In genomic region chr7:133223948-133224652, GRCm38 (mm10) we compare ENCODE assay signal across 28 mouse cellular contexts.
DNase-seq lines count a peak whose midpoint lies in the region; ATAC-seq lines count a peak whose summit lies in the region.
"Had no signal": no experiment of that assay in that cellular context is flagged by ENCODE, and none has a peak within 500 bp of the region (broad histone marks: within the 10 kb centered on the region; RNA-seq: fewer than 3 reads in every experiment).

No protein-coding gene starts in this region.

- 36% methylated on average over 19 of the region's 19 CpGs for WGBS in forebrain, embryonic 13.5 days
- WGBS in forebrain, embryonic 11.5 days, result 67% methylated on average over 19 of the region's 19 CpGs
- 65% methylated on average over 19 of the region's 19 CpGs for WGBS in midbrain, embryonic 13.5 days
- 90% methylated on average over 19 of the region's 19 CpGs for WGBS in midbrain, embryonic 11.5 days
- WGBS in forebrain, embryonic 16.5 days, result 14% methylated on average over 19 of the region's 19 CpGs
- 88% methylated on average over 19 of the region's 19 CpGs for WGBS in heart, embryonic 12.5 days

- peaks cover 20% of the 10 kb centered on the region for H3K4me1 ChIP-seq in forebrain, embryonic 13.5 days
- H3K4me1 ChIP-seq in forebrain, embryonic 11.5 days (replicated peaks; ENCODE audit: control insufficient read depth, insufficient read depth, low read length), result no peaks in the 10 kb centered on the region
- peaks cover 6% of the 10 kb centered on the region; the same call in 1 of the 2 replicates for H3K4me1 ChIP-seq in midbrain, embryonic 13.5 days (replicated peaks)
- H3K4me1 ChIP-seq in midbrain, embryonic 11.5 days (ENCODE audit: control insufficient read depth, insufficient read depth, low read length), result no peaks in the 10 kb centered on the region
- peaks cover 13% of the 10 kb centered on the region for H3K4me1 ChIP-seq in forebrain, embryonic 16.5 days (replicated peaks; ENCODE audit: control insufficient read depth, insufficient read depth, low read length)
- no peaks in the 10 kb centered on the region for H3K4me1 ChIP-seq in heart, embryonic 12.5 days (replicated peaks)
- H3K4me1 ChIP-seq: heart, embryonic 13.5 days; liver, embryonic 13.5 days; neural tube, embryonic 15.5 days had no signal

- no peaks in the 10 kb centered on the region for H3K27me3 ChIP-seq in forebrain, embryonic 13.5 days
- H3K27me3 ChIP-seq in forebrain, embryonic 11.5 days (ENCODE audit: control insufficient read depth, insufficient read depth, low read length), result no peaks in the 10 kb centered on the region
- H3K27me3 ChIP-seq in midbrain, embryonic 13.5 days, result no peaks in the 10 kb centered on the region
- no peaks in the 10 kb centered on the region for H3K27me3 ChIP-seq in midbrain, embryonic 11.5 days (ENCODE audit: control insufficient read depth, insufficient read depth, low read length)
- H3K27me3 ChIP-seq in forebrain, embryonic 16.5 days (replicated peaks; ENCODE audit: control insufficient read depth, insufficient read depth, low read length), result no peaks in the 10 kb centered on the region
- 0 out of 2 replicates have a peak, but pooled peaks cover 4% of the 10 kb centered on the region for H3K27me3 ChIP-seq in heart, embryonic 12.5 days (replicated peaks)
- H3K27me3 ChIP-seq: liver, embryonic 13.5 days; neural tube, embryonic 15.5 days had no signal

- H3K9ac ChIP-seq in forebrain, embryonic 13.5 days, result no peak overlapping the region
- no peak overlapping the region for H3K9ac ChIP-seq in forebrain, embryonic 11.5 days (ENCODE audit: low read length)
- H3K9ac ChIP-seq in midbrain, embryonic 13.5 days (replicated peaks), result no peak overlapping the region
- H3K9ac ChIP-seq in midbrain, embryonic 11.5 days (ENCODE audit: low read length), result no peak overlapping the region
- no peak overlapping the region for H3K9ac ChIP-seq in forebrain, embryonic 16.5 days (replicated peaks; ENCODE audit: low read depth, low read length)
- H3K9ac ChIP-seq in heart, embryonic 12.5 days, result no peak overlapping the region
- H3K9ac ChIP-seq: heart, embryonic 13.5 days; liver, embryonic 13.5 days; neural tube, embryonic 15.5 days had no signal

- H3K4me2 ChIP-seq in forebrain, embryonic 13.5 days, result peak overlapping the region; percentile 39
- no peak overlapping the region for H3K4me2 ChIP-seq in forebrain, embryonic 11.5 days (ENCODE audit: low read depth, low read length, severe bottlenecking)
- no peak overlapping the region for H3K4me2 ChIP-seq in midbrain, embryonic 13.5 days (replicated peaks)
- no peak overlapping the region for H3K4me2 ChIP-seq in midbrain, embryonic 11.5 days
- peak overlapping the region; percentile 39 for H3K4me2 ChIP-seq in forebrain, embryonic 16.5 days (ENCODE audit: low read length)
- no peak overlapping the region for H3K4me2 ChIP-seq in heart, embryonic 12.5 days
- H3K4me2 ChIP-seq: heart, embryonic 13.5 days; liver, embryonic 13.5 days; neural tube, embryonic 15.5 days had no signal

- ATAC-seq in forebrain, embryonic 13.5 days, result peak; percentile 92
- no peak for ATAC-seq in forebrain, embryonic 11.5 days (replicated peaks; ENCODE audit: low FRiP score)
- ATAC-seq in midbrain, embryonic 13.5 days, result 0 out of 2 replicates have a peak, but pooled peaks have one; percentile 40
- no peak for ATAC-seq in midbrain, embryonic 11.5 days (ENCODE audit: low FRiP score)
- ATAC-seq in forebrain, embryonic 16.5 days, result peak; percentile 91
- no peak for ATAC-seq in heart, embryonic 12.5 days (ENCODE audit: insufficient number of reproducible peaks, low FRiP score)
- ATAC-seq: inflammation-experienced regulatory T-cells, adult 6 months had no signal

- no peaks in the 10 kb centered on the region for H3K9me3 ChIP-seq in forebrain, embryonic 13.5 days (replicated peaks)
- H3K9me3 ChIP-seq in forebrain, embryonic 11.5 days (ENCODE audit: control insufficient read depth, low read length), result no peaks in the 10 kb centered on the region
- H3K9me3 ChIP-seq in midbrain, embryonic 13.5 days, result no peaks in the 10 kb centered on the region
- no peaks in the 10 kb centered on the region for H3K9me3 ChIP-seq in midbrain, embryonic 11.5 days (ENCODE audit: control insufficient read depth, low read length)
- H3K9me3 ChIP-seq in forebrain, embryonic 16.5 days (ENCODE audit: control insufficient read depth, low read length), result no peaks in the 10 kb centered on the region
- H3K9me3 ChIP-seq in heart, embryonic 12.5 days (replicated peaks), result no peaks in the 10 kb centered on the region
- H3K9me3 ChIP-seq: heart, embryonic 13.5 days; liver, embryonic 13.5 days; neural tube, embryonic 15.5 days had no signal

- H3K36me3 ChIP-seq in forebrain, embryonic 13.5 days (ENCODE audit: poor library complexity, severe bottlenecking), result no peaks in the 10 kb centered on the region
- no peaks in the 10 kb centered on the region for H3K36me3 ChIP-seq in forebrain, embryonic 11.5 days (ENCODE audit: control insufficient read depth, insufficient read depth, low read length)
- H3K36me3 ChIP-seq in midbrain, embryonic 13.5 days, result no peaks in the 10 kb centered on the region
- H3K36me3 ChIP-seq in midbrain, embryonic 11.5 days (ENCODE audit: control insufficient read depth, insufficient read depth, low read length), result no peaks in the 10 kb centered on the region
- no peaks in the 10 kb centered on the region for H3K36me3 ChIP-seq in forebrain, embryonic 16.5 days (ENCODE audit: control insufficient read depth, insufficient read depth)
- H3K36me3 ChIP-seq in heart, embryonic 12.5 days, result no peaks in the 10 kb centered on the region
- H3K36me3 ChIP-seq: G1E; heart, embryonic 13.5 days; liver, embryonic 13.5 days; neural tube, embryonic 15.5 days had no signal

- no peak for DNase-seq in forebrain, embryonic 11.5 days (ENCODE audit: low spot score)
- no peak for DNase-seq in midbrain, embryonic 11.5 days (ENCODE audit: low spot score, missing footprints)
- DNase-seq in liver, result no peak
- DNase-seq: adrenal gland, adult 8-10 months; cerebellum, adult 8-10 months; cerebellum, postnatal 36 days; gastrocnemius, adult 2 months; heart, adult 2 months; heart, postnatal 10 days; kidney, adult 18-20 months; kidney, postnatal 36 days; layer of hippocampus, postnatal 36 days; left cerebral cortex, postnatal 4 days; liver, embryonic 13.5 days; lung, adult 2 months; lung, postnatal 10 days; right cerebral cortex, adult 18-20 months; spleen, adult 18-20 months; thymus, postnatal 14 days had no signal

- H3K27ac ChIP-seq in forebrain, embryonic 13.5 days, result no peak overlapping the region
- H3K27ac ChIP-seq in forebrain, embryonic 11.5 days (ENCODE audit: low read depth, low read length), result no peak overlapping the region
- H3K27ac ChIP-seq in midbrain, embryonic 13.5 days, result no peak overlapping the region
- H3K27ac ChIP-seq in midbrain, embryonic 11.5 days (ENCODE audit: low read depth, low read length), result no peak overlapping the region
- H3K27ac ChIP-seq in forebrain, embryonic 16.5 days (ENCODE audit: low read length), result no peak overlapping the region
- no peak overlapping the region for H3K27ac ChIP-seq in heart, embryonic 12.5 days (ENCODE audit: poor library complexity, severe bottlenecking)
- H3K27ac ChIP-seq: gastrocnemius, adult 2 months; heart, adult 2 months; heart, embryonic 13.5 days; liver, embryonic 13.5 days; macrophage; neural tube, embryonic 15.5 days had no signal

- H3K4me3 ChIP-seq in forebrain, embryonic 13.5 days, result no peak overlapping the region
- no peak overlapping the region for H3K4me3 ChIP-seq in forebrain, embryonic 11.5 days (ENCODE audit: low read depth, low read length)
- no peak overlapping the region for H3K4me3 ChIP-seq in midbrain, embryonic 13.5 days (replicated peaks)
- H3K4me3 ChIP-seq in midbrain, embryonic 11.5 days (ENCODE audit: low read depth, low read length), result no peak overlapping the region
- no peak overlapping the region for H3K4me3 ChIP-seq in forebrain, embryonic 16.5 days (replicated peaks; ENCODE audit: low read length)
- H3K4me3 ChIP-seq in heart, embryonic 12.5 days, result no peak overlapping the region
- H3K4me3 ChIP-seq: gastrocnemius, adult 2 months; heart, adult 2 months; heart, embryonic 13.5 days; liver, embryonic 13.5 days; neural tube, embryonic 15.5 days had no signal

Comparison
In these comparisons a context has a peak if more than half of its experiments do, and no peak if none do; other contexts are left out.
1. ATAC-seq: peak in forebrain, embryonic 13.5 days (single experiment), midbrain, embryonic 13.5 days (single experiment) and forebrain, embryonic 16.5 days (single experiment); none in forebrain, embryonic 11.5 days (single experiment), midbrain, embryonic 11.5 days (single experiment) and heart, embryonic 12.5 days (single experiment).
2. H3K4me2 ChIP-seq: peak in forebrain, embryonic 13.5 days (single experiment) and forebrain, embryonic 16.5 days (single experiment); none in forebrain, embryonic 11.5 days (single experiment), midbrain, embryonic 13.5 days (single experiment), midbrain, embryonic 11.5 days (single experiment) and heart, embryonic 12.5 days (single experiment).